Mouse (Mus musculus): ENCODE measurements at regions not wholly inside any gene's neighbourhood (a gene's known extent, or its start where the extent isn't known, plus 50 kb on each side); places are given as distances from the start of the nearest gene placed in this dataset.
A peak's percentile ranks its signal among the peaks of the same experiment; 100 is the strongest.
"Not testable (repeated sequence)": the region's sequence is repeated elsewhere in the genome, so short reads cannot be mapped to it uniquely, and the experiment has no call there.

- DNase-seq (ENCODE audit: low read depth, low spot score) = no peak
These were observed 260.2 kb upstream of the Rgs17 start for GRCm38 (mm10) chr10:6182400-6182799.

- DNase-seq (ENCODE audit: low read depth, low spot score) = peak; percentile 80
These were observed 242.1 kb upstream of the Rgs17 start for GRCm38 (mm10) chr10:6164311-6164710.

- no peak for DNase-seq (ENCODE audit: low read depth, low spot score)
These were observed 234.7 kb upstream of the Rgs17 start for GRCm38 (mm10) chr10:6156941-6157340.

GRCm38 (mm10) chr10:6134091-6134490, 211.9 kb upstream of the Rgs17 start:
- peak; percentile 71 for DNase-seq (ENCODE audit: low read depth, low spot score)

- DNase-seq (ENCODE audit: low read depth, low spot score) = not testable (repeated sequence)
These were observed 202.2 kb upstream of the Rgs17 start for GRCm38 (mm10) chr10:6124423-6124822.

GRCm38 (mm10) chr10:6114883-6115622, 192.9 kb upstream of the Rgs17 start:
- DNase-seq (ENCODE audit: low read depth, low spot score) = no peak

All from ZHBTc4 (cell line).